Mouse (Mus musculus): ENCODE data around the gene Samt4.
"Not testable (repeated sequence)": the region's sequence is repeated elsewhere in the genome, so short reads cannot be mapped to it uniquely, and the experiment has no call there.

The Samt4 gene

GRCm38 (mm10) chrX:154481702-154482101 is at the start of gene Samt4:
Gene Samt4, plus strand, starts transcription at chrX:154482002.
- DNase-seq (ENCODE audit: extremely low read depth, insufficient read length, low spot score) = no peak

- DNase-seq (ENCODE audit: extremely low read depth, insufficient read length, low spot score) = not testable (repeated sequence)
These were observed 38.1 kb upstream of the Samt4 start for GRCm38 (mm10) chrX:154443696-154444095.

DNA sequence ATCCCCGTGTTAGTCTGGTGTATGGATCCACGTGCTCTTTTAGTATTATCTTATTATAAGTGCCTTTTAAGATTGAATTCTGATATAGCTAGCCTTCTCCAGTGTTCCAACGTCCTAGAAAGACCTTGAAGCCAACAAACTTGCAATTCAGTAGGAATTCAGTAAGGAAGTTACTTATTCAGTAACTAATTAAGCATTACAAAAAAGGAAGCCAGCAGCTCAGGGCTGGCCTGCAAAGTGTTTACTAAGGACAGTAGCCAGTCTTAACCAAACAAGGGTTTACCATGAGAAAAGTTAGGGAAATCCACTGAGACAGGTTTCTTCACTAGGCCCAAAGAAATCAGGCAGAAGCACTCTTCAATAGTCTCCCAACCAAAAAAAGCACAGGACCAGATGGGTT is 13.4 kb upstream of the Samt4 start:
- DNase-seq (ENCODE audit: extremely low read depth, insufficient read length, low spot score) = not testable (repeated sequence)

All from 3134 (cell line).